Mouse (Mus musculus) forelimb bud, embryonic 11.5 days (tissue): Measurements from ENCODE around the gene Patl2.
"Not testable (repeated sequence)": the region's sequence is repeated elsewhere in the genome, so short reads cannot be mapped to it uniquely, and the experiment has no call there.

Experiments used
- DNase-seq: peaks from one replicate; pipeline ENCODE4 v3.0.0-alpha.2; 2012; ENCODE audit warnings: low read depth, low spot score

Gene Patl2

GRCm38 (mm10) chr2:122145756-122146155, 40.2 kb downstream of the Patl2 start:
- no peak for DNase-seq

GRCm38 (mm10) chr2:122143111-122143510, 42.9 kb downstream of the Patl2 start:
- no peak for DNase-seq

GRCm38 (mm10) chr2:122141332-122141967, 44.5 kb downstream of the Patl2 start:
- no peak for DNase-seq

GRCm38 (mm10) chr2:122140815-122141214, 45.2 kb downstream of the Patl2 start:
- no peak for DNase-seq

- DNase-seq = no peak
Observed at GRCm38 (mm10) chr2:122137839-122138465, 48.0 kb downstream of the Patl2 start.

GRCm38 (mm10) chr2:122132618-122133017, 53.4 kb downstream of the Patl2 start:
- DNase-seq = no peak

GRCm38 (mm10) chr2:122132078-122132477, 53.9 kb downstream of the Patl2 start:
- DNase-seq = no peak

- no peak for DNase-seq
Observed at GRCm38 (mm10) chr2:122127635-122128034, 58.4 kb downstream of the Patl2 start.

- no peak for DNase-seq
Observed at GRCm38 (mm10) chr2:122126765-122127347, 59.1 kb downstream of the Patl2 start.

GRCm38 (mm10) chr2:122125680-122126572, 60.1 kb downstream of the Patl2 start:
- DNase-seq = no peak

GRCm38 (mm10) chr2:122117961-122118958, 67.7 kb downstream of the Patl2 start, which contains the start of gene Spg11:
Spg11 (minus strand) TSS chr2:122118386.
- peak; percentile 97 for DNase-seq

- DNase-seq = no peak
Observed at GRCm38 (mm10) chr2:122116888-122117287, 69.1 kb downstream of the Patl2 start.

GRCm38 (mm10) chr2:122109714-122110113, 76.3 kb downstream of the Patl2 start:
- DNase-seq = no peak

GRCm38 (mm10) chr2:122108101-122108500, 77.9 kb downstream of the Patl2 start:
- no peak for DNase-seq

- no peak for DNase-seq
Observed at GRCm38 (mm10) chr2:122102070-122102469, 83.9 kb downstream of the Patl2 start.

- not testable (repeated sequence) for DNase-seq
Observed at GRCm38 (mm10) chr2:122097686-122098085, 88.3 kb downstream of the Patl2 start.

GRCm38 (mm10) chr2:122093844-122094243, 92.1 kb downstream of the Patl2 start:
- no peak for DNase-seq

GRCm38 (mm10) chr2:122086446-122086845, 99.5 kb downstream of the Patl2 start:
- DNase-seq = no peak

- DNase-seq = peak; percentile 62
Observed at GRCm38 (mm10) chr2:122081728-122082456, 104.1 kb downstream of the Patl2 start.
